Mouse (Mus musculus) MEL (cell line): Measurements from ENCODE around the gene A430005L14Rik.

Experiments
- CHD1 ChIP-seq: IDR thresholded peaks from 2 replicates; pipeline ENCODE4 v1.6.1; 2012; ENCODE audit warnings: low read depth, mild to moderate bottlenecking, inconsistent platforms, low read length, improper control_type of control experiment
- CTCF ChIP-seq, 3 experiments: IDR thresholded peaks in 2 of 3; conservative IDR thresholded peaks in 1 of 3; 2 replicates each; pipeline ENCODE4 v1.5.1; 2011 to 2012; ENCODE audit warnings: low read length in 3 of 3, low read depth in 2 of 3, mild to moderate bottlenecking in 2 of 3, improper control_type of control experiment in 1 of 3, inconsistent platforms in 1 of 3, mixed read lengths in 1 of 3, moderate library complexity in 1 of 3; ENCODE audit not compliant: control insufficient read depth in 1 of 3, insufficient read depth in 1 of 3, poor library complexity in 1 of 3, severe bottlenecking in 1 of 3
- E2F4 ChIP-seq: IDR thresholded peaks from 2 replicates; pipeline ENCODE4 v1.6.1; 2011; ENCODE audit warnings: low read depth, low read length, improper control_type of control experiment, borderline replicate concordance
- JUND ChIP-seq: IDR thresholded peaks from 2 replicates; pipeline ENCODE4 v1.6.1; 2011; ENCODE audit warnings: low read depth, mild to moderate bottlenecking, improper control_type of control experiment, low read length
- MEF2A ChIP-seq: IDR thresholded peaks from 2 replicates; pipeline ENCODE4 v1.6.1; 2014; ENCODE audit warnings: low read depth, mild to moderate bottlenecking, inconsistent platforms, low read length, improper control_type of control experiment; ENCODE audit not compliant: poor library complexity, insufficient replicate concordance, severe bottlenecking; ENCODE audit errors: extremely low read depth
- MXI1 ChIP-seq: IDR thresholded peaks from 2 replicates; pipeline ENCODE4 v1.6.1; 2011; ENCODE audit warnings: mild to moderate bottlenecking, low read depth, low read length, improper control_type of control experiment
- POLR2A ChIP-seq, 2 experiments: IDR thresholded peaks; 2 replicates each; pipeline ENCODE4 v1.6.1; 2011 to 2012; ENCODE audit warnings: low read length in 2 of 2, mild to moderate bottlenecking in 2 of 2, control low read depth in 1 of 2, improper control_type of control experiment in 1 of 2, low read depth in 1 of 2, moderate library complexity in 1 of 2; ENCODE audit not compliant: control insufficient read depth in 1 of 2, insufficient read depth in 1 of 2, poor library complexity in 1 of 2
- POLR2AphosphoS2 ChIP-seq: IDR thresholded peaks from 2 replicates; pipeline ENCODE4 v1.6.1; 2011; ENCODE audit warnings: low read length, improper control_type of control experiment
- SIN3A ChIP-seq: IDR thresholded peaks from 2 replicates; pipeline ENCODE4 v1.6.1; 2012; ENCODE audit warnings: low read length, improper control_type of control experiment, inconsistent platforms
- SMC3 ChIP-seq: IDR thresholded peaks from 2 replicates; pipeline ENCODE4 v1.6.1; 2011; ENCODE audit warnings: low read depth, low read length, improper control_type of control experiment
- TAL1 ChIP-seq: IDR thresholded peaks from 2 replicates; pipeline ENCODE4 v1.6.1; 2012; ENCODE audit warnings: mild to moderate bottlenecking, inconsistent platforms, low read length, moderate library complexity, mixed read lengths
- USF1 ChIP-seq: IDR thresholded peaks from 2 replicates; pipeline ENCODE4 v1.6.1; 2014; ENCODE audit warnings: low read depth, mild to moderate bottlenecking, inconsistent platforms, low read length, improper control_type of control experiment, moderate library complexity
- ZMIZ1 ChIP-seq: IDR thresholded peaks from 2 replicates; pipeline ENCODE4 v1.6.1; 2012; ENCODE audit warnings: low read depth, mild to moderate bottlenecking, inconsistent platforms, low read length, improper control_type of control experiment, moderate library complexity
- ZNF384 ChIP-seq: IDR thresholded peaks from 2 replicates; pipeline ENCODE4 v1.6.1; 2012; ENCODE audit warnings: low read depth, mild to moderate bottlenecking, inconsistent platforms, low read length, improper control_type of control experiment

GRCm38 (mm10) chr4:153966651-153967050 lies 9.6 kb downstream of the A430005L14Rik start:
- TF ChIP-seq CTCF (IDR thresholded peaks at IDR 0.05 in 2 of 3, conservative IDR thresholded peaks at IDR 0.05 in 1 of 3; ENCODE audit: control insufficient read depth in 1 of 3, insufficient read depth in 1 of 3, low read depth in 2 of 3, low read length in 3 of 3, poor library complexity in 1 of 3, severe bottlenecking in 1 of 3) (no peak), TAL1 (no peak), SMC3 (no peak), ZNF384 (no peak), POLR2AphosphoS2 (no peak), MXI1 (no peak), MEF2A (no peak), E2F4 (no peak), POLR2A (IDR thresholded peaks at IDR 0.05; ENCODE audit: control insufficient read depth in 1 of 2, insufficient read depth in 1 of 2, low read depth in 1 of 2, low read length in 2 of 2, poor library complexity in 1 of 2) (no peak), ZMIZ1 (no peak), JUND (no peak), CHD1 (no peak), USF1 (no peak), SIN3A (no peak)
